Mouse (Mus musculus) testis, postnatal 10 days (tissue): ENCODE results near the gene Gm48552.

ENCODE experiments used
- DNase-seq: peaks from one replicate; pipeline ENCODE4 v3.0.0; 2021; ENCODE audit warnings: low spot score

The Gm48552 gene

DNA sequence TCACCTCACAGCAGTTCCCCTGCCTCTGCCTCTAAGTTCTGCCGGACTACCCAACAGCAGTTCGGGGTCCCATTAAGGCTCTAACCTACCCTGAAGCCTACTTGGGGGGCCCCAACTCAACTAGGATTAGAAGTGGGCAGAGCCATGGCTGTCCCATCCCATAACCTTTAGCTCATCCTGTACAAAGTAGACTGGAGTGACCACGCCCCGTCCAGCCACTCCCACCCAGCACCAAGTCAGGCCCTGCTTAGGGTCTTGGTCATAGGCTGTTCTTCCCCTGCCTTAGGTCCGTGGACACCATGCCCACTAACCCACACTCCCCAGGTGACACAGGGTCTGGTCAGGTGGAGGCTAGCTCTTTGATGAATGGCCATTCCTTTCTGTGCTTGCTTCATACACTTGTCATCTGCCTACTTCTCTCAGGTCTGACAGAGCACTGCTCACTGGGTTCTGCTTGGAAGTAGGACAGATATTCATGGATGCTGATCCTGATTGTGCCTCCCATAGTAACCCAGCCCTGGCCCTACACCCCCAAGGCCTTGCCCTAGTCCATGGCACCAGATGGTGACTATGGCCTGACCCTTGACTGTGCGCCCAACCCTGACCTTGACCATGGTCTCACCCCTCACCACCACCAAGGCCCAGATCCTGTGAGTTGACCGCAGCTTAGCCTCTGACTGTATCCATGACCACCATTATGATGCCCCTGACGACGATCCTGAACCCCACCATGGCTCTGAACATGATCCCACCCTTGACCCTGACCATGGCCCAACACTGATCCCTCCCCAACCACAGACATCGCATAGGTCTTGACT is 30.5 kb downstream of the Gm48552 start:
- DNase-seq: peak; percentile 45

DNA sequence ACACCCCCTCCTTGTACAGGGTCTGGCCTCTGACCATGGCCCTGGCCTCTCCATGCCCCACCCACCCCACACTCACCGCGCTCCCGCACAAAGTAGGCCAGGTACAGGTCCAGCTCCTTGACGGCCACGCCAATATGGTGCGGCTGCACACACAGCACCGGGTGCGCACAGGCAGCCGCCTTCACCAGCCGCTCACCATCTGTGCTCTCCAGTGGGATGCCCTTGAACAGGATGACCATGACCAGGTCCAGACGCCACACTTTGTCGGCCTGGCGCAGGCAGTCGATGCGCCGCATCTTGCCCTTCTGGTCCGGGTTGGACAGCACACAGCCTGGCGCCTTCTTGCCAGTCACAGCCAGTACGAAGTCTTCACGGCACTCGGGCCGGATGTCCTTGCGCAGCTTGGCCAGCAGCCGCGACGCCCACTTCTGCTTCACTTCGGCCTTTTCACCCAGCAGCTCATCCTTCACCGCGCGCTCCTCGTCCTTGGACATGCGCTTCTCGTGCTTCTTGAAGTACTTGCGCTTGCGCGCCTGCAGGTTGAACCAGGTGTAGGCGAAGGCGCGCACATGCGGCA is 31.5 kb downstream of the Gm48552 start:
- DNase-seq: peak; percentile 67

DNA sequence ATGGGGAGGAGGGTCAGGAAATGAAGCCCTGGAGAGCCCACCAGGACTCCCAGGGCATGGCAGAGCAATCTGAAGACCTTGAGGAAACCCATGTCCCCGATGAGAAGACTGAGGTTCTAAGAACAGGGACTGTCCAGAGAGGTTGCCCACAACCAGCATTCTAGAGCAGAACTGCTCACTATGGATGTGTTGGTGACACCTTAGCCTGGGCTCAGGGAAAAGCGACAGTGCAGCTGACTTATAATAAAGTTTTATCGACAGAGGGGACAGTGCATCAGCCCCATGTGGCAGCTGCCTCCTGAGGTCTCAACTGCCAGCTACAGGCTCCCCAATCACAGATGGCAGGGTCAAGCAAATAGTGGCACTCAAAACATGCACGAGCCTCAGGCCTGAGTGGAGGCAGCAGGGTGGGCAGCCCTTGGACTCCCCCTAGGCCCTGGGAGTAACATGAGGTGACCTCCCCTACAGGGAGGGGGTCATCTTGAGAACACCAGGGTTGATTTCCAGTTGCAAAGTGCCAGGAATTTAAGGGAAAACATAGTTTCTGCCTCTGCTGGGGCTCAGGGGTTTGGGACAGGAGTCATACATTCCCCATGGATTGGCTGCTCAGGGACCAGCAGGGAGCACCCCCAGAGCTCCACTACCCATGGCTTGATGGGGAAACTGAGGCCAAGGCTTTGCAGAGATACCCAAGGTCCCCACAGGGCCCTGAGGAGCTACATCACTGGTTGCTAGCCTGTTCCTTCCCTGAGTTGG is 32.4 kb downstream of the Gm48552 start:
- DNase-seq: peak; percentile 35

DNA sequence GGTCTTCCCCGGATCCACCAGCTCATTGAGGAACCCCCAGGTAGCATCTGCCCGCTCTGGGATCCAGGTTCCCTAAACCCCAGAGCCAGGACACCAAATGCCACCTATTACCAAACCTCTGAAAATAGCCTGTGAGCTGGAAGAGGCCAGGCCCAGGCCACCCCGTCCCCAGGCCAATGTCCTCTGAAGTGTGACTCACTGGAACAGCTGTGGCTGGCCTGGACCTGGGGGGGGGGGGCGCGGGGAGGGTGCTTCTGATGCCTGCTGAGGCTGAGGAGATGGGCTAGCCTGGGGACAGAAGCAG is 32.9 kb downstream of the Gm48552 start:
- DNase-seq: no peak

DNA sequence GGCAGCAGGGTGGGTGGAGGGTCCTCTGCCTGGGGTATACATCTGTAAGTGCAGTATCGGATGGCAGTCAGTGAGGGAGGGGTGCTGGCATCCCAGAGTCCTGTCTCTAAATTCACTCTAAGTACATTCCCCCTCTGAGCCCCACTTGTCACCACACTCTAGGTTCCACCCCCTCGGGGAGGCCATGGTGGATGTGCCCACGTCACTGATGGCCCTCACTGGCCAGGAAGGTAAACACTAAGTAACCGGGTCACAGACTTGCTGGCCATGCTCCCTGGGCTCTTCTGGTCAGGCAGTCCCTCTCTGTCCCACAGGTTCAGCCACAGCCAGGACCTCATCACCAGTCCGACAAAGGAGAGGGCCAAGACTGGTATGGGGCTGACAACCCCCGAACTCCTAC is 33.4 kb downstream of the Gm48552 start:
- DNase-seq: peak; percentile 42

DNA sequence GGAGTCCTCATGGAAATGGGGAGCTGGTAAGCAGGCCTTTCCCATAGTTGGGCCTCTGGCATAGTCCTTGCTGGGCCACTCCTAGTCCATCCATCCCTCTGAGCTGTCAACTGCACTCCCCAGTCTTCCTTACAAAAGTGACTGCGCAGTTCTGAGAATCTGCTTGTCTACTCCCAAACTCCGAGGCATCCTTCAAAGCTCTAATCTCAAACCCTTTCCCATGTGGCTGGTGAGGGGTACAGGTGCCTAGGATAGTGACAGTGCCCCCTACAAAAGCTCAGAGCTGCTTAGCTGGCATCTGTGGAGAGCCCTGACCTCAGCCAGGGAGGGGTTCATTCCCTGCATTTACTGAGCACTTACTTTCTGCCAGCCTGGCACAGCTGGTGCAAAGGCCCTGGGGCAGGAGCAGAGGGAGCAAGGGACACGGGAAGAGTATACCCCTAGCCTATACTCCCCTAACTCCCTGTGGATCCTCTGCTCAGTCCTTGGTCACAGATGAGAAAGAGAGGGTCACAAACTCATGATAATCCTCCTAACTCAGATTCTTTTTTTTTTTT is 33.9 kb downstream of the Gm48552 start:
- DNase-seq: peak; percentile 45

DNA sequence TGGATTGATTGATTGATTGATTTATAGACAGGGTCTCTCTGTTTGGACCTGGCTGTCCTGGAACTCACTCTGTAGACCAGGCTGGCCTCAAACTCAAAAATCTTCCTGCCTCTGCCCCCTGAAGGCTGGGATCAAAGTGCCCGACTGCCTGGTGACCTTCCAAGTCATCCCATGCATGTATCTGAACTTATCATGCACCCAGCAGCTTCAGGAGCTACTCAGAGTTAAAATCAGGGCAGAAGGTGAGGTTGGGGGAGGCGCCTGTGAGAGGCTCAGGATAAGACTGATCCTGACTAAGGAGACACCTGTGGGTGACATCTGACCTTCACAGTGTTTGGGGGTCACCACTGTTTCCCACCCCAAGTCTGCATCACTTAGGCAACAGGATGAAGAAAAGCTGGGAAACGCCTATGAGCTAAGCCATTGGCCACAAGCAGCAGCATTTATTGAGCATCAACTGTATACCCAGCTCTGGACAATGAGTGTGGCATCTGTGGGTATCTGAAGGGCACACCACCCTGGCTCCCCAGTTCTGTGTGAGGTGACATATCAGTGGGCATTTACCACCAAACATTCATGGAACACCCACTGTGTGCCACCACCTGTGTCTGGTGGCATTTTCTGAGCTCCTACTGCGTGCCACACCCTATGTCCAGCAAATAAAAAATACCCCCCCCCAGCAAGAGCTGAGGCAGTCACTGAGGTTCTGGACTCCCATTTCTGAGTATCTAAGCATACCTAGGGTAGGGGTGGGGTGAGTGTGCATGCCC is 34.9 kb downstream of the Gm48552 start:
- DNase-seq: peak; percentile 39

DNA sequence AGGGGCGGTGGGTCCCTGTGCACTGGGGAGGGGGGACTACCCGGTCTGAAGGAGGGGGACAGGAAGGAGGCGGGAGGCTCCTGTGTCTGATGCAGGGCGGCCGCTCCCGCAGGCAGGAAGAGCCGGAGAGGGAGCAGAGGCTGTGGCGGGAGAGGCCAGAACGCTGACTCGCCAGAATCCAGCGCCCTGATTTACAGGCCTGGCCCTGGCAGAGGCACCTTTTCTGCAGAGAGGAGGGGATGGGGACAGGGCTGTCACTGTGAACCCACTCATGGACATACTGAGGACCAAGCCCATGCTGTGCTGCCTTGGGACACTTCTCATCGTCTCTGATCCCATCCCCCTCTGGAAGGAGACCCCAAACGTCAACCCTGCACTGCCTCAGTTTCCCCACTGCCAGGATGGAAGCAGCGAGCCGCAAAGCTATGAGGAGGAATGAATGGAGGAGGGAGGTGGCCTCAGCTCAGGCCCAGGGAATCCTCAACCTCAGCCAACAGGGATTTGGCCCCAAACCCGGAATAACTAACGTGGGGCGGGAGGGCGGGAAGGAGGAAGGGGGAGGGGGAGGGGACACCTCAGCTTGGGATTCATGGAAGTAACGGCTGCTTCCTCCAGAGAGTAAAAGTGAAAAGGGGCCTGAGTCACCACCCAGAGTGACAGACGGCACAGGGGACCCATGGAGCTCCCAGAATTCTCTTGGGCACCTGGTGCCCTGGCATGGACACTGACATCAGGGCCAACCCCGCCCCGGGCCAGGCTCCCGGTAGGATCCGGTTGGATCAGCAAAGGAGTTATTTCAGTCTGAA is 35.6 kb downstream of the Gm48552 start:
- DNase-seq: peak; percentile 69

DNA sequence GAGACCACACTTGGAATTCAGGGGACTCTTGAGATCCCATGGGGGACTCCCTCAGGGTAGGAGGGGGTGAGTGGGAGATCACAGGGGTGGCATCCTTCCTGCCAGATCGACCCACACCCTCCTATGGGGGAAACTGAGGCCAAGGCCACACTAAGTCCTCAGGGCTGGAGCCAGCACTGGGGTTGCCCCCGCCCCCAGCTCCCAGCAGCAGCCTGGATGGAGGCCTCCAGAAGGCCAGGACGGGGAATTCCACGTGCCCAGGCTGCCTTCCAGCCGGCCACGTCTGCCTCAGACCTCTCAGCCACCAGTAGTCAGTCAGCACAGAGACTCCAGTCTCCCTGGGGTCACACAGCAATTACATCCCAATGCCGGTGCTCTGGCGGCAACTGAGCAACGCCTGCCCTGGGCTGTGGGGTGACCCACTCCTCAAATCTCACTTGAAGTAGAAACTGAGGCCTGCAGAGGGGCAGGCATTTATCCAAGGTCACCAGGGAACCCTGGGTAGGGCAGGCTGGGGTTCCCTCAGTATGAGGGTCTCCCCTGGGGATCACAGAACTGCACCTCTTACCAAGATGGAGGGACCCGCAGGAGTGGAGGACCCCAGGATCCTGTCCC is 36.5 kb downstream of the Gm48552 start:
- DNase-seq: peak; percentile 70

DNA sequence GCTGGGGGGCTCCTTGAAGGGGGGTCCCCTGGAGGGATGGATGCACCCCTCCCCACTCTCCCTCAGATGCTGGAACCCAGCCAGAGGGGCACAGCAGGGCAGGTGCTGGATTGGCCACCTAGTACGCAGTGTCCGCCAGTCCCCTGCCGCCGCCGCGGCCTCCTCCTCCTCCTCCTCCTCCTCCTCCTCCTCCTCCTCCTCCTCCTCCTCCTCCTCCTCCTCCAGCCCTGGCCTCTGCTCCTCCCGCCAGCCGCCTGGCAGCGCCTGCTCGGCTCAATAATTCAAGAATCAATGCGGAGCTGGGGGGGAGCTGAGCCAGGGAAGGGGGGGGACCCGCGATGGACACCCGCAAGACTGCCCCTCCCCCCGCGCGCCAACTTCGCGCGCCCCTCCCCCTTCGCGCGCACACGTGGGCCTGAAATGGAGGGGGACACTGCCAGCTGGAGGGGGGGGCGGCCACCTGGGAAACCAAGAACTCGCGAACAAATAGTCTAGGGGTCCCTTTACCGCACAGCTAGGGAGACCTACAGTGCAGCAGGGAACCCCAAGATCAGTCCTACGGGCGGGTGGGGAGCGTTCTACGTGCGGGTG is 37.4 kb downstream of the Gm48552 start:
- DNase-seq: peak; percentile 83

DNA sequence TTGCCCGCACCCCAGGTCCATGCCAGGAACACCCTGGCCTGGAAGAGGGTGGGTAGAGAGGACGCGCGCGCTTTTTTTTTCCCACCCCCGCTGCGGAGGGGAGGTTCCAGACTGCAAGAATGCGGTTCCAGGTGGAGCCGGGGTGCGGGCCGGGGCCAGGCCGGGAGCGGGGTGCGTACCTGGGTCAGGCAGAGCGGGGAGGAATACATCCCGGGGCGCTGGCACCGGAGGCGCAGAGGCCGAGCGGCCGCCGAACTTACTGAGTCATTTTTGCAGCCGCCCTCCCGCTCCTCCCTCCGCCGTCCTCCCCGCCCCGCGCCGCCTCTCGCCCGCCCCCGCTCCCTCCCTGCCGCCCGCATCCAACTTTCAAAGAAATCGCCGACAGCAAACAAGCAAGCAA is 38.1 kb downstream of the Gm48552 start:
- DNase-seq: peak; percentile 85

DNA sequence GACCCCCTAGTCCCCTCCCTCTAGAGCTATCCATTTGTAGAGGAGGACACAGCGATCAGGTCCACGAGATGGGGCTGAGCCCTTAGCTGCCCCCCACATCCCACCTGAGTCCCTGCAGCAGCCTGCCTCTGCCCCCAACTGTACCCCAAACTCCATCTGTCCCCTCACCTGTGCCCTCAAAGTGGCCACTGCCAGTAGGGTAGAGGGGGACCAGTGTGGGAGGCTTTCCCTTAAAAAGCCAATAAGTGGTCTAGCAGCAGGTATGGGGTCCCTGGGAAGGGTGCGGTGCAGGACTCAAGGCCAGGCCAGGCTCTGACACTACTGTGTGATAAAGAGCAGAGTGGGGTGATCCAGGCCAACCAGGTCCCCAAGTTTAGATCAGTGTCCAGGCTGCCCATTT is 38.5 kb downstream of the Gm48552 start:
- DNase-seq: no peak

DNA sequence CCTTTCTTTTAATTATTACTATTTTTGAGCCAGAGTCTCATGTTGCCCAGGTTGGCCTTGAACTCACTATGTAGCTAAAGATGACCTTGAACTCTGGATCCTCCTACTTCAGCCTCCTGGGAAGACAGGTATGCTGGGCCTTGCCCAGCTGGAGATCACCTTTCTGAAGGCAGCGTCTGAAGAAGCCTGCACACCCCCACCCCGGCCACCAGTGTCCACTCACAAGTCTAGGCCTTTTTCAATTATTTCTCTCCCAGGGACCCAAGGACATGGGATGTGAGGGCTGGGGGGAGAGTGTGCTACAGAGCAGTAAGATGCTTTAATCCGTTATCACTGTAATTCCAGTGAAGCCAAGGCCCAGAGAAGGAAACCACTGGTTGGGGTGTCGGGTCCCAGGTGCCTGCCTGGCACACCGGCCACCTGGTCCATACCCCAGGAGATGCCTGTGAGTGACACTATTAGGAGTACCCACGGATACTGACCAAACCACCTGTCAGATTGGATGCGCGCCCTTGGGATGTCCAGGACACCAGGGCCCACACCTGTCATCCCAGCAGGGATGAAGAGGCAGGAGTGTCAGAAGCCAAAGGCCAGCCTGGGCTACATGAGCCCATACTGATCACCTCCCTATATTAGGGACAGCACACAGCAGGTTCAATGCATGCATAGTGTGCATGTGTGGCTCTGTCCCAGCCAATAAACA is 39.1 kb downstream of the Gm48552 start:
- DNase-seq: peak; percentile 49

DNA sequence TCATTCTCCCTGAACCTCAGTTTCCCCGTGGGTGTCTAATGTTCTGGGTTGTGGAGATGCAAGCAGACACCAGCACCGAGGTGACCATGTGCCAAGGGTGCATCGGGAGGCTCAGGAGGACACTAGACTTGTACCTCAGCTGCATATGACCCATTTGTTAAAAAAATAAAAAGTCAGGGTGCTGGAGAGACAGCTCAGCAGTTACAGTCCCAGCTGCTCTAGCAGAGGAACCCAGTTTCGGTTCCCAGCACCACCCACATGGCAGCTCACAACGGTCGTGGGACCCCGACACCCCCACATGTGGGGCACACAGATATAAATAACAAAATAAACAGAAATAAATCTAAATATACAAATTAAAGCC is 39.7 kb downstream of the Gm48552 start:
- DNase-seq: peak; percentile 41

DNA sequence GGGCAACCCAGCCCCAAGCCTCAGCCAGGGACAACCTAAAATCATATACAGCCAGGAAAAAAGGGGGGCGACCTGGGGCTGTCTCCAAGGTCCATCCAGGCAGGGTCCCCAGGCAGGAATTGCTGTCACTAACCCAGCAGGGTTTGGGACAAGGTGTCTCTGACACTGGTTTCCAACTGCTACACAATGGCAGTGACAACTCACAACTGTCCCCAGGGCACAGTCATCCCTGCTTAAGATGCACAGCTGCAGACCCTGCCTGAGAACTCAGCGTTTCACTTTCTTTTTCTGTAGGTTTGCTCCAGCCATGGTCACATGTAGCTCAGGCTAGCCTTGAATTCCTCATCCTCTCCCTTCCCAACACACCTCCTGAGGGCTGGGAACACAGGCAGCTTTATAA is 40.3 kb downstream of the Gm48552 start:
- peak; percentile 41 for DNase-seq

DNA sequence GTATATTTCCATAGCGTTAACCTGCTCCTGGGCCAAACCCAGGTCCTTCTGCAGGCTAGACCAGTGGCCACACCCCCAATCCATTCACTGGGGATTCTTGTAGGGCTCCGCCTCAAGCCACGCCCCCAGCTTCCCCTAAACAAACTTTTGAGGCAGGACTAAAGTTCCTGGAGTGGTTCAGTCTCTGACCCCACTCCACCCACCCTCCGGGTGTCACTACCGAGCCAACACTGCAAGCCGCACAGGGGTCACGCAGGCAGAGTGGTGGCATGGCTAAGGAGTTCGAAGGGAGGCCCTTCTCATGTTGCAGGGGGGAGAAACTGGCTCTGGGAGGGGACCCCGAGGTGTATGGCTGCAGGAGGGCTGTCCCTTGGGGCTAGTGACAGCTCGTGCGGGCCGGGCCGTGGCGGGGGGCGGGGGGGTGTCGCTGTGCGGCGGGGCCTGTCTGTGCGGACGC is 40.8 kb downstream of the Gm48552 start:
- DNase-seq: peak; percentile 93

DNA sequence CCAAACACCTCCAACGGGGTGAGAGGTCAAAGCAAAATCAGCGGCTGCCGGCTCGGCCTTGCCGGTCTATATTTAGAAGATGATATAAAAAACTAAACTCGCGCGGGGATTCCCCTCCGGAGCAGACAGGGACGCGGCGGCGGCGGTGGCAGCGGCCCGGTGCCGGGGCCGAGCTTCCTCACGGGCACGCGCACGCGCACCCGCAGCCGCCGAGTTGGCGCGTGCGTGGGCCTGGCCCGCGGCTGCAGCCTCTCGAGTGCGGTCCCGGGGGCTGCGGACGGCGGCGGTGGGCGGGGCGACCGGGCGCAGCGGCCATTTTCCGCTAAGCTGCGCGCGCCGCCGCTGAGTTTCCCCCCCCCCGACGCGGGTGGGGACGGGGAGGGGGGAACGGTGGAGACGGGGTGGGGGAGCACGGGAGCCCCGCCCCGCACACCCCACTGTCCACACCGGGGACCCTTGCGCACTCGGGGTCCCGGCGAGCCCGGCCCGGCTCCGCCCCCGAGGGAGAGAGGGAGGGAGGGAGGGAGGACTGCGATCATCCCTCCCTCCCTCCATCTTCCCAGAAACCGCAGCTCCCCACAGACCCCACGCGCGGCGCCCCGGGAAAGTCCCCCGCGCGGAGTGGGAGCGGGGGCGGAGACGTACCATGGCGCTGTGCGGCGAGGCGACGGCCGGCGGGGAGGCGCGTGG is 41.5 kb downstream of the Gm48552 start:
- DNase-seq: peak; percentile 92

DNA sequence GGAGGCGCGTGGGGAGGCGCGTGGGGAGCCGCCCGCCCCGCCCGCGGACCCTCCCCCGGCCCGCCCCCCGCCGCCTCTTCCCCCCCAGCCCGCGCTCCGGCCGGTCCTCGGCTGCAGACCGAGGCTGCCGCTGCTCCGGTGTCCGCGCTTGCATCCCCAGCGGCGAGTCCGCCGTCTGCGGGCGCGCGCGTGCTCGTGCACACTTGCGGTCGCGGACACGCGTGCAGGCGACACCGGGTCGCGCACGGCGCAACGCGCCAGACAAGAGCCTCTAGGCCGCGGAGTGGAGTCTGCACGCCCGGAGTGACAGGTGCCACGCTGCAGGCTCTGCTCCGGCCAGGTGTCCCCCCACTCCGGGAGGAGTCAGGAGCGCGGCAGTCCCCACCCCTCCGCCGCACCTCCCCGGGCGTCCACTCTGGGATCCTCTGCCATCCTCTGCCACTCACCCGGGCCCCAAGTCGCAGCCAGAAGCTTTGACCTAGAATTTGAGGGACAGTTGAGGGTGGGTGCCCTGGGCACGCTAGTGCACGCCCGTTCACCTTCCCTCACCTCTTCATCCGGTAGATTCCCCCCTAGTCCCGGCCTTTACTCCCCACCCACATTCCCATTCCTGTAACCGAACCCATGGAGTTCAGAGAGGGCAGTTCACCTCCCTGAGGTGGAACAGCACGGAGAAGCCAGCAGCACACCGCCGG is 42.2 kb downstream of the Gm48552 start:
- DNase-seq: peak; percentile 84
